Mouse (Mus musculus) inflammation-experienced regulatory T-cells, adult 6 months (primary cell): Measurements from ENCODE around the gene Uba1y. TPM values are rescaled to one million over a fixed set of nuclear protein-coding genes. Genes with fewer than 3 reads are reported as not detected.
"Not testable (repeated sequence)": the region's sequence is repeated elsewhere in the genome, so short reads cannot be mapped to it uniquely, and the experiment has no call there.

Source experiments
- ATAC-seq: one replicate; pipeline ENCODE4 v1.8.0; 2017
- polyA plus RNA-seq, 3 experiments: library from polyadenylated mRNA; unstranded; fragments of 100-300 nt; shearing (Covaris generic); gene quantifications; one replicate each; pipeline ENCODE4 v1.2.1; 2017

Gene Uba1y
- polyA plus RNA-seq = not detected

- ATAC-seq = no peak
Measured at GRCm38 (mm10) chrY:818396-818795, at the start of gene Uba1y. Gene Uba1y, plus strand, starts transcription at chrY:818649.

- ATAC-seq = not testable (repeated sequence)
Measured at GRCm38 (mm10) chrY:797309-797708, 21.1 kb upstream of the Uba1y start, which contains the start of gene Zfy1. Gene Zfy1, minus strand, starts transcription at chrY:797409.

- ATAC-seq = no peak
Measured at GRCm38 (mm10) chrY:808991-809661, 9.3 kb upstream of the Uba1y start.

- ATAC-seq = no peak
Measured at GRCm38 (mm10) chrY:872404-872803, 54.0 kb downstream of the Uba1y start.

- no peak for ATAC-seq
Measured at GRCm38 (mm10) chrY:872855-873549, 54.6 kb downstream of the Uba1y start.

Other genes with a start within 250 kb of the Uba1y start
- gene Zfy1, start 21.2 kb upstream of the Uba1y start, polyA plus RNA-seq = not detected
- gene Kdm5d, start 79.1 kb downstream of the Uba1y start, polyA plus RNA-seq = 10 to 100 TPM; 26.5 to 35.6 (median 31.7) TPM
- gene Eif2s3y, start 191.9 kb downstream of the Uba1y start, polyA plus RNA-seq = 100 to 1,000 TPM; 145 to 207 (median 164) TPM